Mouse (Mus musculus): ENCODE data around the gene Aak1.

DNA sequence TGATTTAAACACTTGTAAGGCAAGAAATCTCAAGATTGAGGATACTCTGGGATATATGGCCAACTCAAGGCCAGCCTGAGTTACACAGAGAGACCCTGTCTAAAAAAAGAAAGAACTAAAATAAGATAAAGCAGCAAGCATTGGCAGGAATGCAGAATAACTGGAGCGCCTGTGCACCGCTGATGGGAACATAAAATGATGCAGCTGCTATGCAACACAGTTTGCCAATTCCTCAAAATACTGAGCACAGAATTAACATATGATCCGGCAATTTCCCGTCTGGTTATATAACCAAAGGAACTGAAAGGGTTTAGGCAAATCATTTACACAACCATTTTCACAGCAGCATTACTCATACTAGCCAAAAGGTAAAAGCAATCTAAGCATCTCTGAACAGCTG lies 30.0 kb downstream of the Aak1 start:
- TF ChIP-seq EP300 (IDR thresholded peaks at IDR 0.05; ENCODE audit: low read depth) (no peak), CTCF (IDR thresholded peaks at IDR 0.05; ENCODE audit: low read depth) (no peak)

Data from liver, postnatal 0 days (tissue).